Mouse (Mus musculus) heart, adult 9 months (tissue): Measurements from ENCODE around the gene Fstl3.

Experiments
- DNase-seq, 2 experiments: peaks; one replicate each; pipeline ENCODE4 v3.0.0; 2022; ENCODE audit warnings: low spot score in 2 of 2

The Fstl3 gene

GRCm38 (mm10) chr10:79760603-79761143 lies 16.4 kb upstream of the Fstl3 start:
- DNase-seq: no peak

GRCm38 (mm10) chr10:79762875-79763274 lies 14.2 kb upstream of the Fstl3 start:
- DNase-seq: no peak

GRCm38 (mm10) chr10:79764234-79764633 lies 12.8 kb upstream of the Fstl3 start:
- DNase-seq: no peak

- no peak for DNase-seq
These were observed 11.8 kb upstream of the Fstl3 start for GRCm38 (mm10) chr10:79765228-79765745.

GRCm38 (mm10) chr10:79766001-79766507 lies 11.0 kb upstream of the Fstl3 start:
- peak in 1 of 2 experiments; percentile 50 for DNase-seq

- peak; percentile 99 for DNase-seq
These were observed 10.4 kb upstream of the Fstl3 start, which contains the start of gene Rnf126 for GRCm38 (mm10) chr10:79766508-79767325. Rnf126 (minus strand) TSS chr10:79766952.

GRCm38 (mm10) chr10:79767372-79768244 lies 9.5 kb upstream of the Fstl3 start:
- DNase-seq: peak; percentile 89

- DNase-seq: peak; percentile 64 to 70
These were observed 8.7 kb upstream of the Fstl3 start for GRCm38 (mm10) chr10:79768400-79768799.

GRCm38 (mm10) chr10:79769329-79769728 lies 7.7 kb upstream of the Fstl3 start:
- no peak for DNase-seq

- no peak for DNase-seq
These were observed 4.8 kb upstream of the Fstl3 start for GRCm38 (mm10) chr10:79772320-79772719.

GRCm38 (mm10) chr10:79773208-79773607 lies 3.9 kb upstream of the Fstl3 start:
- no peak for DNase-seq

GRCm38 (mm10) chr10:79774486-79775279 lies 2.4 kb upstream of the Fstl3 start:
- no peak for DNase-seq

- DNase-seq: peak in 1 of 2 experiments; percentile 49
These were observed 934 bp downstream of the Fstl3 start for GRCm38 (mm10) chr10:79778006-79778405.

GRCm38 (mm10) chr10:79779193-79779592 lies 2.1 kb downstream of the Fstl3 start:
- no peak for DNase-seq

- DNase-seq: peak; percentile 89 to 92
These were observed 3.0 kb downstream of the Fstl3 start for GRCm38 (mm10) chr10:79779784-79780663.

GRCm38 (mm10) chr10:79780664-79781015 lies 3.6 kb downstream of the Fstl3 start:
- no peak for DNase-seq

GRCm38 (mm10) chr10:79781139-79781538 lies 4.1 kb downstream of the Fstl3 start:
- DNase-seq: no peak

- DNase-seq: no peak
These were observed 4.9 kb downstream of the Fstl3 start for GRCm38 (mm10) chr10:79781956-79782355.

GRCm38 (mm10) chr10:79783050-79783449 lies 6.0 kb downstream of the Fstl3 start:
- no peak for DNase-seq
